Mouse (Mus musculus): ENCODE results near the gene Acvr2b.

DNA sequence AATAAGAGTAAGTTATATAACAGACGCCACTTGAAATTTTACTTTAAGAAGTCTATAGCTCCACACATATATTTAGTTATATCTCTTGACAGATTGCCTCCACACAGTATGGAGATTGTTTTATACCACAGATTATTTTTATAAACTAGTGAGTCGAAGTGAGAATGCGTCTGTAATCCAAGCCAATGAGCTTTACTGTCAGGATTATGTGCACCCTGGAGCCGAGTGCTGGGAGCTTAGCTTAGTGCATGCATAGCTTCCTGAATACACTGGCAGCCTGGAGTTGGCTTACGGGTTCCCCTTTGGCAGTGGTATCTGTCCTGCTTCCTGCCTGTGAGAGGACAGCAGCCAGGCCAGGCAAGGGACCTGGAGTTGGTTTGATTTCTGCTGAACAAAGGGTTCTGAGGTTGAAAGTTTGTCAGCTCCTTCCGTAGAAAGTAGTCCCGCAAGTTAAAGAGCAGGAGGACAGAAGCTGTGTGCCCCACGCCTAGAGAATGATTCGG, 36.6 kb downstream of the Acvr2b start:
- TF ChIP-seq CTCF (conservative IDR thresholded peaks at IDR 0.05; ENCODE audit: low read length) (no peak), POU5F1 (IDR thresholded peaks at IDR 0.05; ENCODE audit: borderline replicate concordance, low read length) (no peak)

Measured in E14TG2a.4 (cell line).